Mouse (Mus musculus) layer of hippocampus, postnatal 25 days (tissue): ENCODE results near the gene Lhx8. TPM values are rescaled to one million over a fixed set of nuclear protein-coding genes. Genes with fewer than 3 reads are reported as not detected.

ENCODE experiments used
- DNase-seq, 2 experiments: peaks; one replicate each; pipeline ENCODE4 v3.0.0; 2022; ENCODE audit warnings: mixed read lengths in 2 of 2, low spot score in 1 of 2; ENCODE audit errors: extremely low spot score in 1 of 2
- total RNA-seq, 2 experiments: library from RNA; stranded (reverse); gene quantifications; 2 replicates each; pipeline ENCODE4 v1.2.3; 2021

Gene Lhx8
- total RNA-seq, 2 experiments from 2014 or later, result not detected

GRCm38 (mm10) chr3:154327110-154327882 lies 3.2 kb downstream of the Lhx8 start:
- DNase-seq, result no peak

GRCm38 (mm10) chr3:154321921-154322574 lies 8.4 kb downstream of the Lhx8 start:
- no peak for DNase-seq

GRCm38 (mm10) chr3:154317651-154318248 lies 12.7 kb downstream of the Lhx8 start:
- DNase-seq, result no peak

GRCm38 (mm10) chr3:154305163-154305884 lies 25.1 kb downstream of the Lhx8 start:
- DNase-seq, result no peak

GRCm38 (mm10) chr3:154301102-154301501 lies 29.4 kb downstream of the Lhx8 start:
- no peak for DNase-seq

- no peak for DNase-seq
Observed at GRCm38 (mm10) chr3:154300006-154300405, 30.5 kb downstream of the Lhx8 start.

- no peak for DNase-seq
Observed at GRCm38 (mm10) chr3:154298490-154298889, 32.0 kb downstream of the Lhx8 start.

- peak in 1 of 2 experiments; percentile 12 for DNase-seq
Observed at GRCm38 (mm10) chr3:154297499-154297898, 33.0 kb downstream of the Lhx8 start.

GRCm38 (mm10) chr3:154294924-154295834 lies 35.3 kb downstream of the Lhx8 start:
- DNase-seq, result no peak

- no peak for DNase-seq
Observed at GRCm38 (mm10) chr3:154293839-154294490, 36.5 kb downstream of the Lhx8 start.

GRCm38 (mm10) chr3:154292126-154292525 lies 38.3 kb downstream of the Lhx8 start:
- no peak for DNase-seq

- DNase-seq, result no peak
Observed at GRCm38 (mm10) chr3:154290351-154290750, 40.1 kb downstream of the Lhx8 start.

- DNase-seq, result no peak
Observed at GRCm38 (mm10) chr3:154288429-154289069, 41.9 kb downstream of the Lhx8 start.

- no peak for DNase-seq
Observed at GRCm38 (mm10) chr3:154287217-154287616, 43.2 kb downstream of the Lhx8 start.

- DNase-seq, result no peak
Observed at GRCm38 (mm10) chr3:154285351-154285750, 45.1 kb downstream of the Lhx8 start.

GRCm38 (mm10) chr3:154284260-154284659 lies 46.2 kb downstream of the Lhx8 start:
- no peak for DNase-seq

- DNase-seq, result no peak
Observed at GRCm38 (mm10) chr3:154274681-154275080, 55.8 kb downstream of the Lhx8 start.

- peak; percentile 78 to 91 for DNase-seq
Observed at GRCm38 (mm10) chr3:154269757-154270366, 60.6 kb downstream of the Lhx8 start.
